Mouse (Mus musculus) brown adipose tissue, adult 24 weeks (tissue): ENCODE measurements at regions not wholly inside any gene's neighbourhood (a gene's known extent, or its start where the extent isn't known, plus 50 kb on each side); places are given as distances from the start of the nearest gene placed in this dataset.

ENCODE experiments used
- H3K27ac ChIP-seq: fragments of 200-500 bp; replicated peaks from 2 replicates; pipeline ENCODE4 v1.5.1; 2012; ENCODE audit warnings: low read depth, mild to moderate bottlenecking, low read length
- H3K4me1 ChIP-seq: fragments of 200-500 bp; 2 replicates; pipeline ENCODE4 v1.6.1; 2012; ENCODE audit warnings: low read length, mixed read lengths; ENCODE audit not compliant: control insufficient read depth, insufficient read depth, insufficient read length
- H3K4me3 ChIP-seq: fragments of 200-500 bp; 2 replicates; pipeline ENCODE4 v1.5.1; 2012; ENCODE audit warnings: low read depth, mild to moderate bottlenecking, low read length, moderate library complexity; ENCODE audit not compliant: insufficient read depth

GRCm38 (mm10) chr8:128218886-128219285, 139.5 kb upstream of the Nrp1 start:
- peak overlapping the region; percentile 62; the same call in 1 of the 2 replicates for H3K27ac ChIP-seq
- no peak overlapping the region for H3K4me3 ChIP-seq
- H3K4me1 ChIP-seq: peaks cover 5% of the 10 kb centered on the region

GRCm38 (mm10) chr8:128219539-128219938, 138.9 kb upstream of the Nrp1 start:
- Histone ChIP-seq H3K27ac (peak overlapping the region; percentile 50), H3K4me3 (no peak overlapping the region)

GRCm38 (mm10) chr8:128223092-128223491, 135.3 kb upstream of the Nrp1 start:
- Histone ChIP-seq H3K4me1 (peaks cover 5% of the 10 kb centered on the region), H3K27ac (no peak overlapping the region), H3K4me3 (no peak overlapping the region)

More at GRCm38 (mm10) chr8:128219539-128219938, 138.9 kb upstream of the Nrp1 start:
- H3K4me1 ChIP-seq: peaks cover 5% of the 10 kb centered on the region

GRCm38 (mm10) chr8:128223522-128223921, 134.9 kb upstream of the Nrp1 start:
- H3K27ac ChIP-seq: no peak overlapping the region
- no peak overlapping the region for H3K4me3 ChIP-seq
- peaks cover 5% of the 10 kb centered on the region for H3K4me1 ChIP-seq

- Histone ChIP-seq H3K4me3 (no peak overlapping the region), H3K27ac (no peak overlapping the region), H3K4me1 (0 out of 2 replicates have a peak, but pooled peaks cover 2% of the 10 kb centered on the region)
Observed at GRCm38 (mm10) chr8:128225123-128225522, 133.3 kb upstream of the Nrp1 start.

- Histone ChIP-seq H3K4me3 (no peak overlapping the region), H3K27ac (no peak overlapping the region), H3K4me1 (no peaks in the 10 kb centered on the region)
Observed at GRCm38 (mm10) chr8:128235071-128235470, 123.3 kb upstream of the Nrp1 start.

GRCm38 (mm10) chr8:128235527-128235926, 122.9 kb upstream of the Nrp1 start:
- no peaks in the 10 kb centered on the region for H3K4me1 ChIP-seq
- H3K4me3 ChIP-seq: no peak overlapping the region
- H3K27ac ChIP-seq: no peak overlapping the region

GRCm38 (mm10) chr8:128236097-128236496, 122.3 kb upstream of the Nrp1 start:
- Histone ChIP-seq H3K4me1 (no peaks in the 10 kb centered on the region), H3K4me3 (no peak overlapping the region), H3K27ac (no peak overlapping the region)

- Histone ChIP-seq H3K4me1 (no peaks in the 10 kb centered on the region), H3K27ac (no peak overlapping the region), H3K4me3 (no peak overlapping the region)
Observed at GRCm38 (mm10) chr8:128238948-128239347, 119.5 kb upstream of the Nrp1 start.

GRCm38 (mm10) chr8:128239783-128240182, 118.6 kb upstream of the Nrp1 start:
- no peak overlapping the region for H3K27ac ChIP-seq
- no peak overlapping the region for H3K4me3 ChIP-seq
- no peaks in the 10 kb centered on the region for H3K4me1 ChIP-seq

GRCm38 (mm10) chr8:128241200-128241599, 117.2 kb upstream of the Nrp1 start:
- Histone ChIP-seq H3K27ac (no peak overlapping the region), H3K4me1 (no peaks in the 10 kb centered on the region), H3K4me3 (no peak overlapping the region)

GRCm38 (mm10) chr8:128242465-128243251, 115.7 kb upstream of the Nrp1 start:
- Histone ChIP-seq H3K4me1 (no peaks in the 10 kb centered on the region), H3K4me3 (no peak overlapping the region), H3K27ac (no peak overlapping the region)

GRCm38 (mm10) chr8:128251723-128252122, 106.7 kb upstream of the Nrp1 start:
- Histone ChIP-seq H3K4me3 (no peak overlapping the region), H3K27ac (no peak overlapping the region), H3K4me1 (no peaks in the 10 kb centered on the region)

GRCm38 (mm10) chr8:128260836-128261235, 97.6 kb upstream of the Nrp1 start:
- Histone ChIP-seq H3K27ac (no peak overlapping the region), H3K4me3 (no peak overlapping the region), H3K4me1 (no peaks in the 10 kb centered on the region)

GRCm38 (mm10) chr8:128261367-128261766, 97.0 kb upstream of the Nrp1 start:
- Histone ChIP-seq H3K4me1 (peaks cover under 1% of the 10 kb centered on the region; the same call in 1 of the 2 replicates), H3K27ac (no peak overlapping the region), H3K4me3 (no peak overlapping the region)

GRCm38 (mm10) chr8:128263251-128263947, 95.0 kb upstream of the Nrp1 start:
- no peak overlapping the region for H3K27ac ChIP-seq
- peaks cover 11% of the 10 kb centered on the region; the same call in 1 of the 2 replicates for H3K4me1 ChIP-seq
- no peak overlapping the region for H3K4me3 ChIP-seq
